Mouse (Mus musculus) embryonic facial prominence, embryonic 12.5 days (tissue): ENCODE data around the gene Ush2a. TPM values are rescaled to one million over a fixed set of nuclear protein-coding genes. Genes with fewer than 3 reads are reported as not detected.
A peak's percentile ranks its signal among the peaks of the same experiment; 100 is the strongest.

ENCODE experiments used
- ATAC-seq: fragments of 200-750 bp; cut with Nextera tagmentation; 2 replicates; pipeline ENCODE4 v1.8.0; 2017; ENCODE audit not compliant: insufficient number of reproducible peaks, insufficient read depth, low FRiP score, low TSS enrichment
- H3K27ac ChIP-seq: fragments of 300-500 bp; sonication (generic); 2 replicates; pipeline ENCODE4 v1.5.1; 2016; ENCODE audit warnings: mild to moderate bottlenecking
- H3K27me3 ChIP-seq: fragments of 300-500 bp; sonication (generic); 2 replicates; pipeline ENCODE4 v1.6.1; 2016; ENCODE audit warnings: mild to moderate bottlenecking, moderate library complexity
- H3K36me3 ChIP-seq: fragments of 300-500 bp; sonication (generic); 2 replicates; pipeline ENCODE4 v1.6.1; 2016; ENCODE audit warnings: mild to moderate bottlenecking
- H3K4me1 ChIP-seq: fragments of 300-500 bp; sonication (generic); 2 replicates; pipeline ENCODE4 v1.6.1; 2016
- H3K4me2 ChIP-seq: fragments of 300-500 bp; sonication (generic); replicated peaks from 2 replicates; pipeline ENCODE4 v1.6.1; 2016; ENCODE audit warnings: mild to moderate bottlenecking, moderate library complexity
- H3K4me3 ChIP-seq: fragments of 300-500 bp; sonication (generic); 2 replicates; pipeline ENCODE4 v1.5.1; 2016; ENCODE audit warnings: mild to moderate bottlenecking
- H3K9ac ChIP-seq: fragments of 300-500 bp; sonication (generic); 2 replicates; pipeline ENCODE4 v1.6.1; 2016; ENCODE audit warnings: mild to moderate bottlenecking, moderate library complexity
- H3K9me3 ChIP-seq: fragments of 300-500 bp; sonication (generic); 2 replicates; pipeline ENCODE4 v1.6.1; 2016; ENCODE audit warnings: mild to moderate bottlenecking, moderate library complexity
- WGBS: fragments of 180-500 bp; shearing (Covaris S2); methylation state at CpG from one replicate; pipeline ENCODE4 v1.1.7; 2016; 5-methylcytosine and 5-hydroxymethylcytosine counted together
- polyA plus RNA-seq: library from polyadenylated mRNA; unstranded; fragments of >200 nt; fragmentation: Nextera tagmentation; extraction: Ambion mirVana; gene quantifications from 2 replicates; pipeline ENCODE4 v1.2.1, GENCODE M21; 2016

The Ush2a gene
- polyA plus RNA-seq, 1 experiment from 2014 or later, result 0.05 TPM

- H3K4me1 ChIP-seq, result peaks cover 14% of the 10 kb centered on the region
- ATAC-seq, result no peak
- H3K4me3 ChIP-seq, result no peak overlapping the region
- no peak overlapping the region for H3K27ac ChIP-seq
- no peaks in the 10 kb centered on the region for H3K9me3 ChIP-seq
- H3K9ac ChIP-seq, result no peak overlapping the region
- H3K27me3 ChIP-seq, result no peaks in the 10 kb centered on the region
- H3K4me2 ChIP-seq, result no peak overlapping the region
- 90% methylated on average over 12 of the region's 12 CpGs for WGBS
- H3K36me3 ChIP-seq, result peaks cover 32% of the 10 kb centered on the region
Measured at GRCm38 (mm10) chr1:189001815-189002214, 740.0 kb downstream of the Ush2a start.

- peaks cover 11% of the 10 kb centered on the region for H3K36me3 ChIP-seq
- H3K27me3 ChIP-seq, result no peaks in the 10 kb centered on the region
- no peak overlapping the region for H3K27ac ChIP-seq
- H3K4me1 ChIP-seq, result peaks cover 17% of the 10 kb centered on the region
- H3K9me3 ChIP-seq, result no peaks in the 10 kb centered on the region
- H3K4me3 ChIP-seq, result no peak overlapping the region
- H3K9ac ChIP-seq, result no peak overlapping the region
- no peak for ATAC-seq
- WGBS, result 96% methylated on average over 1 of the region's 1 CpGs
- no peak overlapping the region for H3K4me2 ChIP-seq
Measured at GRCm38 (mm10) chr1:189004774-189005173, 743.0 kb downstream of the Ush2a start.

- H3K4me1 ChIP-seq, result peaks cover 17% of the 10 kb centered on the region
- H3K36me3 ChIP-seq, result no peaks in the 10 kb centered on the region
- ATAC-seq, result no peak
- no peak overlapping the region for H3K27ac ChIP-seq
- peak overlapping the region; percentile 97 for H3K4me2 ChIP-seq
- H3K4me3 ChIP-seq, result peak overlapping the region; percentile 100; the same call in 1 of the 2 replicates
- H3K27me3 ChIP-seq, result no peaks in the 10 kb centered on the region
- no peaks in the 10 kb centered on the region for H3K9me3 ChIP-seq
- 71% methylated on average over 5 of the region's 5 CpGs for WGBS
- H3K9ac ChIP-seq, result no peak overlapping the region
Measured at GRCm38 (mm10) chr1:189006267-189006666, 744.4 kb downstream of the Ush2a start.

GRCm38 (mm10) chr1:189006826-189007225 lies 745.0 kb downstream of the Ush2a start:
- Histone ChIP-seq H3K27ac (no peak overlapping the region), H3K27me3 (no peaks in the 10 kb centered on the region), H3K9me3 (no peaks in the 10 kb centered on the region), H3K9ac (peak overlapping the region; percentile 98), H3K4me2 (peak overlapping the region; percentile 97), H3K4me3 (peak overlapping the region; percentile 100), H3K4me1 (peaks cover 17% of the 10 kb centered on the region), H3K36me3 (no peaks in the 10 kb centered on the region)
- 3% methylated on average over 7 of the region's 7 CpGs for WGBS
- ATAC-seq, result no peak

GRCm38 (mm10) chr1:189007239-189007979 lies 745.6 kb downstream of the Ush2a start, which contains the start of gene Kctd3:
TSS of gene Kctd3 (minus strand) at chr1:189007841.
- Histone ChIP-seq H3K36me3 (no peaks in the 10 kb centered on the region), H3K9ac (peak within 1 kb of the TSS; percentile 98), H3K27ac (peak within 1 kb of the TSS; percentile 65; the same call in 1 of the 2 replicates), H3K4me3 (peak within 1 kb of the TSS; percentile 100), H3K4me1 (peaks cover 18% of the 10 kb centered on the region), H3K9me3 (no peaks in the 10 kb centered on the region), H3K27me3 (no peaks in the 10 kb centered on the region), H3K4me2 (peak within 1 kb of the TSS; percentile 97)
- WGBS, result under 1% methylated on average over 69 of the region's 74 CpGs
- peak; percentile 72 for ATAC-seq

GRCm38 (mm10) chr1:189007980-189008324 lies 746.1 kb downstream of the Ush2a start:
- no peaks in the 10 kb centered on the region for H3K27me3 ChIP-seq
- H3K9me3 ChIP-seq, result no peaks in the 10 kb centered on the region
- peak overlapping the region; percentile 100 for H3K4me3 ChIP-seq
- H3K4me1 ChIP-seq, result peaks cover 23% of the 10 kb centered on the region
- ATAC-seq, result peak; percentile 55
- H3K36me3 ChIP-seq, result no peaks in the 10 kb centered on the region
- H3K27ac ChIP-seq, result no peak overlapping the region
- no peak overlapping the region for H3K9ac ChIP-seq
- H3K4me2 ChIP-seq, result peak overlapping the region; percentile 97
- 46% methylated on average over 7 of the region's 7 CpGs for WGBS

GRCm38 (mm10) chr1:189010671-189011070 lies 748.8 kb downstream of the Ush2a start:
- 89% methylated on average over 4 of the region's 4 CpGs for WGBS
- H3K4me3 ChIP-seq, result no peak overlapping the region
- H3K27me3 ChIP-seq, result peaks cover 3% of the 10 kb centered on the region; the same call in 1 of the 2 replicates
- H3K27ac ChIP-seq, result no peak overlapping the region
- H3K9ac ChIP-seq, result no peak overlapping the region
- no peaks in the 10 kb centered on the region for H3K9me3 ChIP-seq
- no peaks in the 10 kb centered on the region for H3K36me3 ChIP-seq
- peaks cover 36% of the 10 kb centered on the region for H3K4me1 ChIP-seq
- H3K4me2 ChIP-seq, result no peak overlapping the region
- no peak for ATAC-seq

GRCm38 (mm10) chr1:189012846-189013586 lies 751.2 kb downstream of the Ush2a start:
- peak overlapping the region; percentile 2 for H3K4me3 ChIP-seq
- H3K9ac ChIP-seq, result no peak overlapping the region
- H3K36me3 ChIP-seq, result no peaks in the 10 kb centered on the region
- no peak overlapping the region for H3K27ac ChIP-seq
- no peak for ATAC-seq
- H3K27me3 ChIP-seq, result peaks cover 3% of the 10 kb centered on the region; the same call in 1 of the 2 replicates
- peaks cover 21% of the 10 kb centered on the region for H3K4me1 ChIP-seq
- peak overlapping the region; percentile 42 for H3K4me2 ChIP-seq
- 4% methylated on average over 16 of the region's 16 CpGs for WGBS
- H3K9me3 ChIP-seq, result no peaks in the 10 kb centered on the region

GRCm38 (mm10) chr1:189013587-189013921 lies 751.7 kb downstream of the Ush2a start:
- peaks cover 3% of the 10 kb centered on the region; the same call in 1 of the 2 replicates for H3K27me3 ChIP-seq
- no peak for ATAC-seq
- WGBS, result 5% methylated on average over 4 of the region's 4 CpGs
- H3K4me3 ChIP-seq, result no peak overlapping the region
- H3K36me3 ChIP-seq, result no peaks in the 10 kb centered on the region
- H3K4me2 ChIP-seq, result peak overlapping the region; percentile 42
- peaks cover 21% of the 10 kb centered on the region for H3K4me1 ChIP-seq
- no peak overlapping the region for H3K27ac ChIP-seq
- no peaks in the 10 kb centered on the region for H3K9me3 ChIP-seq
- H3K9ac ChIP-seq, result no peak overlapping the region
